Mouse (Mus musculus) layer of hippocampus, adult 11-12 months (tissue): ENCODE data around the gene Islr2.
"Not testable (repeated sequence)": the region's sequence is repeated elsewhere in the genome, so short reads cannot be mapped to it uniquely, and the experiment has no call there.

Source experiments
- DNase-seq: peaks from one replicate; pipeline ENCODE4 v3.0.0; 2022; ENCODE audit warnings: low spot score

The Islr2 gene

DNA sequence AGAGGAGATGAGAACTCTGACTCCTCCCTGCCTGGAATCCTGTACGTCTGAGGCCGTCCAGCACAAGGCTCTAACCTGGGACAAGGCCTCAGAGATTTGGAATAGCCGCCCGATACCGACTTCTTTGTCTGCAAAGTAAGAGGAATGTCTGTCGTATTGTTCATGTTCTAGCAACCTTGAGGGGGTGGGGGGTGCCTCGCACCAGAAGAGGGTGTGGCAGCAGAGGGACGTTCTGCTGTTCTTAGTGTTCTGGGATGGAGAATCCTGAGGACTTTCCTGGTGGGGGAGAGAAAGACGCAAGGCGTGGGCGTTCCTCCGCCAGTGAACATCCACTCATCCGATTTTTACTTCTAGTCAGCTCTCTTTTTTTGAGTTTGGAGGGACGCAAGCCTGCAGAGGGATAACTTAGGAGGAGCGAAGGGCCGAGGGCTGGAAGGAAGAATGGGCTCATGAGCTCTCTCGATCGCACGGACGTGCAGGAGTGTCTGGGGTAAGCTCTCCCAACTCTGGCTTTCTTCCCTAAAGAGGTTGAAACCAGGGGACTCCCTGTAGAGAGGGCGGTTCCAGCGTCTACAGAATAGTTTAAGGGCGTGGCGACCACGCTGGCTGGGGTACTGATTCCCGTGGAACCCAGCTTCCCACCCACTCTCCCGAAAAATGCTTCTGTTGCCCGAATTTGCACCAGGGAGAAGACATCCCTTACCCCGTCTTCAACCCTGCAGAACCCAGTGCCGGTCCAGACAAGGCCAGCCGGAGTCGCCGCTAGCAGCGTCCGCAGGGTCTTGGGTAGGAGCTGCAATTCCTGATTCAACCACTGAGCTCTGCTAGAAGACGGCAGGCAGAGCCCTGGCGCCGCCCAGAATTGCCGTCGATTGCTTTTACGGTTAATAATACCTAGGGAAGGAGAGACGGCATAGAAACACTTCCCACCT, at the start of gene Islr2, which contains the start of gene Islr:
Gene Islr2 (minus strand): TSS at position 804 of the 932 bp plus-strand sequence.
Gene Islr (minus strand): TSS at position 791 of the 932 bp plus-strand sequence.
- peak; percentile 64 for DNase-seq

GRCm38 (mm10) chr9:58253805-58254122, 49.6 kb upstream of the Islr2 start:
- not testable (repeated sequence) for DNase-seq

- DNase-seq: peak; percentile 93
Observed at GRCm38 (mm10) chr9:58253033-58253804, 49.1 kb upstream of the Islr2 start, which contains the start of gene Stoml1. TSS of gene Stoml1 (plus strand) at chr9:58253164.

DNA sequence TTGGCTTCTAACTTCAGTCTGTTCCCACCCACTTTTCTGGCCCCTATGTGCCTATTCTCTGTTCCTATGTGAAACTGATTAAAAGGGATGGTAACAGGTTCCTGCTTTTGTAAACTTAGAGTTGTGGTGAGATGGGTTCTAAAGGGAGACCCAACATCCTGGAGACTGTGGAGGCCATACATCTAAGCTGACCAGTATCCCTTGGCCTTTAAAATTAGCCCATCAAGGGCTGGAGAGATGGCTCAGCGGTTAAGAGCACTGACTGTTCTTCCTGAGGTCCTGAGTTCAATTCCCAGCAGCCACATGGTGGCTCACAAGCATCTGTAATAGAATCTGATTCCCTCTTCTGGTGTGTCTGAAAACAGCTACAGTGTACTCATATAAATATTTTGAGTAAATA, 46.6 kb upstream of the Islr2 start:
- not testable (repeated sequence) for DNase-seq

GRCm38 (mm10) chr9:58250322-58250721, 46.2 kb upstream of the Islr2 start:
- DNase-seq: no peak

DNA sequence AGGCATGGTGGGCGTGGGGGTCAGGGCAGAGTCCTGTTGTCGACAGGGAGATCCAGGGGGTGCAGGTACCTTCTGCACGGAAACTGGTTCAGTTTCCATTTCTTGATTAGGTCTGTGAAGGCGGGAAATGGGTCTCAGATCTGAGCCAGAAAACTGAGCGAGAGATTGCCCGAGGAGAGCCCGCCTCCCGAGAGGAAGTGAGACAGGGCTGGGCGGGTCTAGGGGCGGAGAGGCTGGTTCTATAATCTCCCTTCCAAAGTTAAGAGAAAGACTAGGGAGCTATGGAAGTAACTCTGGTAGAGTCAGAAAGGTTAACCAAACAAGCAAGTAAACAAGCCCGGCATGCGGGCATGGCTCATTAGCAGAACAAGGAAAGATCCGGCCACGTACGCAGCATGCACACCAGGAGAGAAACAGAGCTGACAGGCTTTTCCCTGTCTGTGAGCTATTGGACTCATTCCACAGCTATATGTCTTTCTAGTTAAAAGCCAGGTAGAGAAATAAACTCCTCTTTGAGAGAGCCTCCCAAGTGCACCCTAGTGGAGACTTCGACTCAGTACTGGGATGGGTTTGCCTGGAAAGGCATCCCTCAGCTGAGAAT, 45.6 kb upstream of the Islr2 start, which contains the start of gene Pml:
Gene Pml (minus strand): TSS at position 195 of the 601 bp plus-strand sequence.
- DNase-seq: peak; percentile 63

GRCm38 (mm10) chr9:58248746-58249413, 44.8 kb upstream of the Islr2 start:
- DNase-seq: no peak

DNA sequence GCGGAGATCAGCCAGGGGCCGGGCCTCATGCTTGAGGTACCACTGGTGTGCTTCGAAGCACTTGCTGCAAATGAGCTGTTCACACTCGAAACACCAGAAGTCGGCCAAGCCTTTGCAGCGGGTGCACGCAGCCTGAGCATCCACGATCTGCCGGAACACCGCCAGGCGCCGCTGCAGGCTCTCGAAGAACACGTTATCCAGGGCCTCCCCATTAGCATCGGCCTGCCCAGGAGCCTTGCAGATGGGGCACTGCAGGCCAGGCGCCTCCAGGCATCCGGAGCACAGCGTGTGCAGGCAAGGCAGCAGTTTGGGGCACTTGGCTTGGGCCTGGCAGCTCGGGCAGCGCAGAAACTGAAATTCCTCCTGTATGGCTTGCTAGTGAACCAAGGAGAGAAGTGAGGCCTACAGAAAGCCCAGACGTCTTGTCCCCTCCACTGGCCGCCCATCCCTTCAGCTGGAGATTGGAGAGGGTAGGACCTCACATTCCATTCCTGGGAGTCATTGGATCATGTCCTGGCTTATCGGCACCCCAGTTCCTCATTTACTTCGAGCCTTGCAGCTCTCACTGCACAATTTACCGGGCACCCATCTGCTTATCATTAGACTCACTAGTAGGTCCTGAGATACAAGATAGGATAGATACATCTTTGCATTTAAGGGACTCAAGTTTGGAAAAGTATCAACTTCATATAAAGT, 43.1 kb upstream of the Islr2 start:
- peak; percentile 79 for DNase-seq

DNA sequence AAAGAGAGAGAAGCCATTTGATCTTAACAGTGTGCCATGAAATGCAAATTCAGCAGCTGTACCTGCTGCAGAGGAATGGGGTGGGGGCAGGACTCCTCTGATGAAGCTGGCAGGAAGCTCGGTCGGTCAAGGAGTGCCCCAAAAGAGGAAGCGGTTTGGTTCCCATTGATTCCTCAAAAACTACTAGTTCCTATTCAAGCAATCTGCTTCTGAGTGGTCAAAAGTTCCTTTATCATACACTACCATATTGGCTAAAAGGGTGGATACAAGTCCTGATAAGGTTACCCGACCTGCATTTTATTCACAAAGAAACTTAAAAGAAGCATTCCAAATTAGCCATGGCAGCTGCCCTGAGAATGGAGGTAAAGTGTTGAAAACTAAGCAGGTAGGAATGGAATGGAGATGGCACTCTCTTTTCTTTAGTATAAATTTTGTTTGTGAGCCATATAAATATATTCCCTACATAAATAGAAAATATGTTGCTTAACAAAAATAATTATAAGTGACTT, 42.0 kb upstream of the Islr2 start:
- no peak for DNase-seq

DNA sequence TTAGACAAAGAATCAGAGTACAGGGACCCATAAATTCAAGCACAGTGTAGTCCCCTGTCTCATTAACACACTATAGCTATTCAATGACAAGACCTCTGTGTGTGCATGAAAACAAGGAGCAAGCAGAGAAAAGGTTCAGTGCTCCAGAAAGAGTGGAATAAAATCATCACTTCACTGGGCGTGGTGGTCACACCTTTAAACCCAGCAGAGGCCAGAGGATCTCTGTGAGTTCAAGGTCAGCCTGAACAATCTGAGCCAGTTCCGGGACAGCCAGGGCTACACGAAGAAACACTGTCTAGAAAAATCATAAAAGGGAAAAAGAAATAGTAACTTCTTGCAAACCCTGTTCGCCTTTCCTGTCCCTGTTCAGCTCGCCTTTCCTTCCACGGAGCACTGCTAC, 39.6 kb upstream of the Islr2 start:
- no peak for DNase-seq

DNA sequence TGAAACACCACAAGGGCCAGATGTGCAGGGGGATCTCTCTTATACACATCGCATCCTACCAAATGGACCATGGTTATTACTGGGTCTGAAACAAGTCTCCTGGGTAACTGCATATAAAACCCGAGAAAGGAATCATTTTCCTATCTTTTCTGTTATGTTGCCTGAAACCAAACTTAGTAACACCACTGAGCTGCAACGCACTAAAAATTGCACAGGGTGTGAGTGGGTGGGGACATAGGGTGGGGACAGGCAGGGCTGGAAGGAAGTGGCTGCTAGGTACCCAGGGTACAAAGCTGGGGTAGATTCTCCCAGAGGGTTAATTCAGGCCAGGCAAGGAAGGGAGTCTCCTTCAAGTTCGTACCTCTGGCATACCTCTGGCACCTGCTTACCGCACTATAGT, 38.6 kb upstream of the Islr2 start:
- DNase-seq: no peak

DNA sequence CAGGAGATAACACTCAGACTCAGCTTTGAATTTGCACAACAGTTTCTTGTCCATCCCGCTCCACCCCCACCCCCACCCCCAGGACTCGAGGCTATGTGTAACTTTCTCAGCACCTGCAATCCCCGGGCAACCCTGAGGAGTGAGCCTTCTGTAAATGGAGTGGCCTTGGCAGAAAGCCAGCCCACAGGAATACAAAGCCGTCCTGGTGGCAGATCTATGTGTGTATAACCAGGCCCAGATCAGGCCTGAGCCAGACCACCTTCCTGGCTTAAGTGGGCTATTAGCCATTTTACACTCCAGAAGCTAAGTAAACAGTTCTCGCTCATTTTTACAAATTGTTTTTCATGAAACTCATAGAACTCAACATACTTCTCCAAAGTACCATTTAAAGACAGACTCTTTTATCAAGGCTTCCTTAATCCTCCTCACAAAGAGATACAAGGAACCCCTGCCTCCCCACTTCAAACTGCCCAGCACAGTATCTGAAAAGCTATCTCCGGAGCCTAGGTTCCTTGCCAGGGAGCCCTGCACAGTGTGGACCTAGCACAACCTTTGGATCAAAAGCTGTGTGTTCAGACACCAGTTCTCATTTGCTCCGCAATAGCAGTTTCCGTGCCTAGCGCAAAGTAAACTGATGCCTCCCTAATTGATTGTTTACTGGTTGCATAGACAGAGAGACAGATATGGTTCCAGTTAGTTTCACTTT, 37.8 kb upstream of the Islr2 start:
- no peak for DNase-seq

GRCm38 (mm10) chr9:58234502-58235015, 30.4 kb upstream of the Islr2 start:
- no peak for DNase-seq

- DNase-seq: no peak
Observed at GRCm38 (mm10) chr9:58232374-58232773, 28.3 kb upstream of the Islr2 start.

DNA sequence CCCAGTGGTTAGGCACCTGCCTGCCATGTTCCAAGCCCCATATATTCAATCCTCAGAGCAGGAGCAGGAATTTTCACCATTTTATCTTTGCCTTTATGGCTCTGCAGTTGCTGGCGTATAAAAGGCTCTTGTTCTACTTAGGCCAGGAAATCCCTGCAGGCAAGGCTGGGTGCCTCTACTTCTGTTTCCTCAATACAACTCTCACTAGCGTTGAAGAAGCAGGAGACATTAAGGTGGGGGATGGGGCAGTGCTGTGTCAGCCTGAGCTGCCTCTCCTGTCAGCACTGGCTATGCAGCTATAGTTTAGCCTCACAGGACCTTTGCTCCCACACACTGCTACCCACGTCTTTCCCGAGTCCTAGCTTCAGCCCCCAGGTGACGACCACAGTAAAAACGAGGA, 27.6 kb upstream of the Islr2 start:
- no peak for DNase-seq

DNA sequence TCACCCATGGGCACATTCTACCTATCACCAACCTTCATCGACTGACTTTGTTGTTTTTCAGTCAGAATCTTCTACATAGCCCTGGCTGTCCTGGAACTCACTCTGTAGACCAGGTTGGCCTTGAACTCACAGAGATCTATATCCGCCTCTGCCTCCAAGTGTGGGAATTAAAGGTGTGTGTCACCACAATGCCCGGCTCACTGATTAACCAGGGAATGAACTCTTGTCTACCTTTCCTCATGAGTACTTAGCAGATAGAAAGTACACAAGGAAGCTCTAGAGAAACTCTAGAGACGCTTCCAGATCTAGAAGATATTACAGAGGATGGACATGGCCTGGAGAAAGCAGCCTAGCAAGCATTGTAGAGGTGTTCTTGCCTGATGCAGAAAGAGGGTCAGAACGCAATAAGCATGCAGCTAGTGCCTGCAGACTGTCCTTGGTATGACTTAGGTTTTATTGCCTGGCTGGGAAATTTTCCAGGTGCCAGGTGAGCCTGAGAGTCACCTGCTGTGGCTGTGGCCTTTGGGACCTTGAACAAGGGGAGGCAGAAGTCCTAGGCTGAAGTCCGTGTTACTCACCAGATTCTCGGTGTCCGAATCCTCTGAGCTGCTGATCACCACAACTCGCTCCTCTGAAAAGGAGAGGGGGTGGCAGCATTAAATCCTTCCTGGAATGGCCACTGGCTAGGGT, 24.8 kb upstream of the Islr2 start:
- no peak for DNase-seq

- DNase-seq: peak; percentile 43
Observed at GRCm38 (mm10) chr9:58225915-58226913, 22.1 kb upstream of the Islr2 start.

DNA sequence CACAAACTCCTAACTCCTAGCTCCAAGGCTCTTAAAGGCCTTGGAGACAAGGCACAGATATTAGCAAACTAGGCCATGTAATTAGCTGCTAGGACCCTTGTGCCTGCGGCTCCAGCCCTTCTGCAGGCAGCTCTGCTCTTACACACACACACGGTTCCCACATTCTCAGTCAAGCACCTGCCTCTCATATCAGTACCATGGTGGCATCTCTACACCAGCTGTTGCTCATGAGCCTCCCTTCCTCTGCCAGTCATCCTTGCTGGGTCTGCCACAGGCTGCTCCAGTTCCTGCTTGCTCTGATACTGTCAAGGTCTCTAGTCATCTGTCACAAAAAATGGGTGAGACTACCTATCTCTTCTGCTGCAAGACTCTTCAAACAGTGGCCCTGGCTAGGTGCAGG, 20.2 kb upstream of the Islr2 start:
- no peak for DNase-seq
